Mouse (Mus musculus): ENCODE measurements around the gene Gm20388.

- TF ChIP-seq CTCF (IDR thresholded peaks at IDR 0.05; ENCODE audit: low read depth, low read length) (no peak), GATA1 (IDR thresholded peaks at IDR 0.05; ENCODE audit: borderline replicate concordance, low read length) (no peak), TAL1 (conservative IDR thresholded peaks at IDR 0.05; ENCODE audit: low read depth, low read length) (no peak)
Observed at GRCm38 (mm10) chr8:124329690-124330089, 4419.0 kb downstream of the Gm20388 start.

Data from G1E (cell line).